Mouse (Mus musculus) heart, adult 9 months (tissue): ENCODE measurements around the gene Rc3h2.

Experiments
- DNase-seq, 2 experiments: peaks; one replicate each; pipeline ENCODE4 v3.0.0; 2022; ENCODE audit warnings: low spot score in 2 of 2

Rc3h2 gene

GRCm38 (mm10) chr2:37338497-37339187 lies 84.1 kb downstream of the Rc3h2 start:
- no peak for DNase-seq

- DNase-seq: no peak
Observed at GRCm38 (mm10) chr2:37333321-37333720, 89.4 kb downstream of the Rc3h2 start.

- DNase-seq: no peak
Observed at GRCm38 (mm10) chr2:37326215-37326614, 96.5 kb downstream of the Rc3h2 start, which contains the start of gene Olfr368. Olfr368 (plus strand) TSS chr2:37326515.
